Mouse (Mus musculus): ENCODE results near the gene Aff4. TPM values are rescaled to one million over a fixed set of nuclear protein-coding genes. Genes with fewer than 3 reads are reported as not detected.

The Aff4 gene
- total RNA-seq, 1 experiment, result 97.2 TPM

DNA sequence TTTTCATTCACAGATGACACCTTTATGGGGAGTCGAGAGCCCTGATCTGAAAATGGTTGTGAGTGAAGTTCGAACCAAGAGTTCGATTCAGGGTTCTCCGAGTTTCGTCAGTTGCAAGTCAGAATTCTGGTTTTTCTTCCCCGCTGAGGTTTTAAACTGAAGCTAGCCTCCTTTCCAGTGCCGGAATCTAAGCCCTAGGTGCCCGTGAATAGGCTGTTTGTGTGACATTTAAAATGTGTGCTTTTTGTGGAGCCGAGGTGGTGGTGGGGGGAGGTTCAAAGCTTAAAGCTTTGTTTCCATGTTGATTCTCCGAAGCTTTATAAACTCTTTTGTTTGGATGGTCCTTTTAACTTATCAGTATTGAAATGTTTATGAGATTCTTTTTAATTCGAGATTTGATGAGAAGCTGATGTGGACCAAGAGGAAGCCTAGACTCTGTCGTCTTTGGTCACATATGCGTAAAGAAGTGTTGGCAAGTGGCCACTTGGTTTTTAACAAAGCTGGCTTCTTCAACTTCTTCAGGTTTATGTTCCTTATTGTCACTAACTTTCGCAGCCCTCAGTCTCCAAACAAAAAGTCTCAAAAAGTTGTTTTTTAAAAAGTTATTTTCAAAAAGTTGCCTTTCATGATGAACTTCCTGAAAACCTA lies 1.4 kb downstream of the Aff4 start:
- Histone ChIP-seq H3K4me3 (ENCODE audit: insufficient read depth in 1 of 2, low read depth in 1 of 2, low read length in 2 of 2, poor library complexity in 1 of 2, severe bottlenecking in 1 of 2) (peak overlapping the region; percentile 84 to 98), H3K9me3 (ENCODE audit: control insufficient read depth, insufficient read depth, low read depth, low read length) (no peaks in the 10 kb centered on the region), H3K36me3 (ENCODE audit: control insufficient read depth, insufficient read depth, low read length, poor library complexity, severe bottlenecking) (no peaks in the 10 kb centered on the region), H3K4me1 (ENCODE audit: control insufficient read depth in 2 of 2, insufficient read depth in 2 of 2, low read length in 2 of 2, poor library complexity in 1 of 2) (peaks cover 4 to 9% of the 10 kb centered on the region in 2 experiments; a peak in 3 of 4 replicates), H3K9ac (ENCODE audit: insufficient read depth, low read depth, low read length, poor library complexity, severe bottlenecking) (peak overlapping the region; percentile 98), H3K27ac (ENCODE audit: insufficient read depth, low read depth, low read length, poor library complexity, severe bottlenecking) (peak overlapping the region; percentile 98)
- in situ Hi-C loops (cut with MboI; ENCODE audit: low sequenced_read_pairs in 2 of 2, unreplicated experiment in 2 of 2), result no loop called here
- DNase-seq (ENCODE audit: low read depth, low spot score), result no peak
- TF ChIP-seq ZNF384 (IDR thresholded peaks at IDR 0.05; ENCODE audit: low read depth, low read length) (no peak), HCFC1 (IDR thresholded peaks at IDR 0.05; ENCODE audit: borderline replicate concordance, insufficient read depth, low read length) (no peak), ZC3H11A (IDR thresholded peaks at IDR 0.05; ENCODE audit: borderline replicate concordance, low read depth, low read length) (no peak), MAFK (IDR thresholded peaks at IDR 0.05; ENCODE audit: insufficient read depth, low read depth, low read length) (no peak), CHD2 (IDR thresholded peaks at IDR 0.05; ENCODE audit: low read depth, low read length) (no peak)

- in situ Hi-C loops (cut with MboI; ENCODE audit: low sequenced_read_pairs in 2 of 2, unreplicated experiment in 2 of 2), result no loop called here
These were observed 8.0 kb downstream of the Aff4 start for GRCm38 (mm10) chr11:53358504-53359155.

DNA sequence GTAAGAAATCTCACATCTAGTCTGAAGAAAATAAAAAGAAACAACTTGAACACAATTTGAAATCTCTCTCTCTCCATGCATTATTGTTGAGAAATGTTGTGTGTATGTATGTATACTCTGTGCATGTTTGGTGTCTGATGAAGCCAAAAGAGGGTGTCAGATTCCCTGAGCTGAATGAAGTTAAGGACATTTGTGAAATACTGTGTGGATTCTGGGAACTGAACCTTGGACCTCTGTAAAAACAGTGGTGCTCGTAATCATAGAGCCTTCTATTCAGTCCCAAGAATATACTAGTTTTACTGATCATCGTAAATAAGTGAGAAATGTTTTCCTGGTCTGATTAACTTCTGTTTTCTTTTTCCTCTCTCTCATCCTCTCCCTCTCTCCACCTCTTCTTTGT lies 16.4 kb downstream of the Aff4 start:
- in situ Hi-C loops (cut with MboI; ENCODE audit: low sequenced_read_pairs in 2 of 2, unreplicated experiment in 2 of 2), result no loop called here
- Histone ChIP-seq H3K27ac (ENCODE audit: insufficient read depth, low read depth, low read length, poor library complexity, severe bottlenecking) (no peak overlapping the region), H3K9me3 (ENCODE audit: control insufficient read depth, insufficient read depth, low read depth, low read length) (no peaks in the 10 kb centered on the region), H3K4me1 (ENCODE audit: control insufficient read depth in 2 of 2, insufficient read depth in 2 of 2, low read length in 2 of 2, poor library complexity in 1 of 2) (no peaks in the 10 kb centered on the region; a peak in 1 of 4 replicates), H3K36me3 (ENCODE audit: control insufficient read depth, insufficient read depth, low read length, poor library complexity, severe bottlenecking) (peaks cover 3% of the 10 kb centered on the region), H3K9ac (ENCODE audit: insufficient read depth, low read depth, low read length, poor library complexity, severe bottlenecking) (no peak overlapping the region), H3K4me3 (ENCODE audit: insufficient read depth in 1 of 2, low read depth in 1 of 2, low read length in 2 of 2, poor library complexity in 1 of 2, severe bottlenecking in 1 of 2) (no peak overlapping the region)
- TF ChIP-seq HCFC1 (IDR thresholded peaks at IDR 0.05; ENCODE audit: borderline replicate concordance, insufficient read depth, low read length), result no peak
- TF ChIP-seq ZNF384 (IDR thresholded peaks at IDR 0.05; ENCODE audit: low read depth, low read length), result no peak
- no peak for TF ChIP-seq CHD2 (IDR thresholded peaks at IDR 0.05; ENCODE audit: low read depth, low read length)
- TF ChIP-seq MAFK (IDR thresholded peaks at IDR 0.05; ENCODE audit: insufficient read depth, low read depth, low read length), result no peak
- no peak for TF ChIP-seq ZC3H11A (IDR thresholded peaks at IDR 0.05; ENCODE audit: borderline replicate concordance, low read depth, low read length)
- no peak for DNase-seq (ENCODE audit: low read depth, low spot score)

More at GRCm38 (mm10) chr11:53358504-53359155, 8.0 kb downstream of the Aff4 start:
- H3K27ac ChIP-seq (ENCODE audit: insufficient read depth, low read depth, low read length, poor library complexity, severe bottlenecking), result no peak overlapping the region
- H3K9ac ChIP-seq (ENCODE audit: insufficient read depth, low read depth, low read length, poor library complexity, severe bottlenecking), result no peak overlapping the region
- TF ChIP-seq MAFK (IDR thresholded peaks at IDR 0.05; ENCODE audit: insufficient read depth, low read depth, low read length), result no peak
- TF ChIP-seq HCFC1 (IDR thresholded peaks at IDR 0.05; ENCODE audit: borderline replicate concordance, insufficient read depth, low read length), result no peak
- TF ChIP-seq CHD2 (IDR thresholded peaks at IDR 0.05; ENCODE audit: low read depth, low read length), result no peak
- TF ChIP-seq ZNF384 (IDR thresholded peaks at IDR 0.05; ENCODE audit: low read depth, low read length), result no peak
- no peak for TF ChIP-seq ZC3H11A (IDR thresholded peaks at IDR 0.05; ENCODE audit: borderline replicate concordance, low read depth, low read length)
- DNase-seq (ENCODE audit: low read depth, low spot score), result no peak
- no peak overlapping the region for H3K4me3 ChIP-seq (ENCODE audit: insufficient read depth in 1 of 2, low read depth in 1 of 2, low read length in 2 of 2, poor library complexity in 1 of 2, severe bottlenecking in 1 of 2)
- no peaks in the 10 kb centered on the region for H3K9me3 ChIP-seq (ENCODE audit: control insufficient read depth, insufficient read depth, low read depth, low read length)
- H3K4me1 ChIP-seq (ENCODE audit: control insufficient read depth in 2 of 2, insufficient read depth in 2 of 2, low read length in 2 of 2, poor library complexity in 1 of 2), result no peaks in the 10 kb centered on the region
- no peaks in the 10 kb centered on the region for H3K36me3 ChIP-seq (ENCODE audit: control insufficient read depth, insufficient read depth, low read length, poor library complexity, severe bottlenecking)

DNA sequence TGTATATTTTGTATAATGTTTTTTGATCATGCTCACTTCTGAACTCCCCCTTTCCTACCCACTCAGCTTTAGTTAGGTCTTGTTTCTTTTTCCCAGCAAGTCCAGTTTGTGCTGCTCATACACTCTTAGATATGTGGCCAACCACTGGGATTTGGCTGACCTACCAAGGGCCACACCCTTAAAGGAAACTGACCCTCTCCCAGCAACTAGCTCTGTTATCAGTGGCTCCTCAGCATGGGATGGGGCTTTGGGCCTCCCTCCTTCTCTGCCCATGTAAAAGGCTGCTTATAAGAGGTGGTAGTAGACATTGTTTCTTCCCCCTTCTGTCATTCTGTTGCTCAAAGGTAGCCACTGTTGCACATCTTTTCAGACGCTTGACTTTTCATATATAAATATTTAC lies 28.3 kb downstream of the Aff4 start:
- H3K9ac ChIP-seq (ENCODE audit: insufficient read depth, low read depth, low read length, poor library complexity, severe bottlenecking), result no peak overlapping the region
- H3K4me1 ChIP-seq (ENCODE audit: control insufficient read depth in 2 of 2, insufficient read depth in 2 of 2, low read length in 2 of 2, poor library complexity in 1 of 2), result no peaks in the 10 kb centered on the region
- TF ChIP-seq MAFK (IDR thresholded peaks at IDR 0.05; ENCODE audit: insufficient read depth, low read depth, low read length) (no peak), CHD2 (IDR thresholded peaks at IDR 0.05; ENCODE audit: low read depth, low read length) (no peak), ZNF384 (IDR thresholded peaks at IDR 0.05; ENCODE audit: low read depth, low read length) (no peak), ZC3H11A (IDR thresholded peaks at IDR 0.05; ENCODE audit: borderline replicate concordance, low read depth, low read length) (no peak), HCFC1 (IDR thresholded peaks at IDR 0.05; ENCODE audit: borderline replicate concordance, insufficient read depth, low read length) (no peak)
- no peak overlapping the region for H3K27ac ChIP-seq (ENCODE audit: insufficient read depth, low read depth, low read length, poor library complexity, severe bottlenecking)
- no peaks in the 10 kb centered on the region for H3K9me3 ChIP-seq (ENCODE audit: control insufficient read depth, insufficient read depth, low read depth, low read length)
- no peak overlapping the region for H3K4me3 ChIP-seq (ENCODE audit: insufficient read depth in 1 of 2, low read depth in 1 of 2, low read length in 2 of 2, poor library complexity in 1 of 2, severe bottlenecking in 1 of 2)
- in situ Hi-C loops (cut with MboI; ENCODE audit: low sequenced_read_pairs in 2 of 2, unreplicated experiment in 2 of 2), result no loop called here
- DNase-seq (ENCODE audit: low read depth, low spot score), result no peak
- H3K36me3 ChIP-seq (ENCODE audit: control insufficient read depth, insufficient read depth, low read length, poor library complexity, severe bottlenecking), result peaks cover 8% of the 10 kb centered on the region
